Mouse (Mus musculus): ENCODE data around the gene Mafb.

DNA sequence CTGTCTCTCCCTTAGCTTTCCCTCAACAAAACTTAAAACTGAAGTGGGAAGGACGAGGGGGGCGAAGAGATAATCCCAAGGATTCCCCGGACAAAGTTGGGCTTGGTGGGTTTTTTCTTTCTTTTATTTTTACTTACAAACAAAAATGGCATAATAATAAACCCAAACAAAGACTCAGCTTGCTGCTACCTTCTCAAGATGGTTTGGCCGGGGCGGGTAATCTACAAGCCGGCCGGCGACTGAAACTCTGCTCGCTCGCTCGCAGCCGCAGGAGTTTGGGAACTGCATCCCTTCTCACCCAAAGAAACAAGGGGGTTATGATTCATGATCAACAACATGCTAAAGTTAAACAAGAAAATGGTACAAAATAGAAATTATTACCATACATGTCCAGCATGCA is 2.2 kb downstream of the Mafb start:
- TF ChIP-seq POLR2A (IDR thresholded peaks at IDR 0.05; ENCODE audit: borderline replicate concordance, insufficient read depth, low read length) (no peak), CTCF (IDR thresholded peaks at IDR 0.05; ENCODE audit: borderline replicate concordance, insufficient read depth, low read depth, low read length) (no peak)
